Comparison of ENCODE assay signal across 10 mouse cellular contexts in genomic region chr19:10949558-10949957, GRCm38 (mm10). TPM values are rescaled to one million over a fixed set of nuclear protein-coding genes. Genes with fewer than 3 reads are reported as not detected.
DNase-seq lines count a peak whose midpoint lies in the region; ATAC-seq and TF ChIP-seq lines count a peak whose summit lies in the region.
"Had no signal": no experiment of that assay in that cellular context is flagged by ENCODE, and none has a peak within 500 bp of the region (broad histone marks: within the 10 kb centered on the region; RNA-seq: fewer than 3 reads in every experiment).

No protein-coding gene starts in this region.

- no peak for TF ChIP-seq EP300 in ES-Bruce4 (IDR thresholded peaks at IDR 0.05; ENCODE audit: insufficient read depth, low read depth, low read length)

- peaks cover 35% of the 10 kb centered on the region for H3K79me2 ChIP-seq in macrophage (ENCODE audit: inconsistent target)

- H3K4me2 ChIP-seq in heart, embryonic 14.5 days (ENCODE audit: low read length) = peak overlapping the region; percentile 99

- DNase-seq in heart, postnatal 14 days = no peak
- no peak for DNase-seq in hindbrain, embryonic 10.5 days (ENCODE audit: low spot score)
- no peak for DNase-seq in frontal cortex, postnatal 25 days (ENCODE audit: low spot score in 2 of 2)
- no peak for DNase-seq in urinary bladder, adult 18-20 months (ENCODE audit: low spot score in 2 of 2)
- DNase-seq in left cerebral cortex, adult 11 months (ENCODE audit: low spot score) = no peak

- H3K4me1 ChIP-seq in heart, embryonic 14.5 days (ENCODE audit: control insufficient read depth in 2 of 2, insufficient read depth in 2 of 2, low read length in 2 of 2) = peaks cover 23 to 40% of the 10 kb centered on the region in 2 experiments
- no peaks in the 10 kb centered on the region for H3K4me1 ChIP-seq in ES-Bruce4 (ENCODE audit: control insufficient read depth, insufficient read depth, low read length)
- peaks cover 44% of the 10 kb centered on the region for H3K4me1 ChIP-seq in hindbrain, embryonic 10.5 days (replicated peaks)

- intact Hi-C loops in heart, postnatal 14 days (cut with DNase I) = loop anchor here (5.0 kb wide), 1 partner anchor 52 kb away; the partner anchor contains the start of gene Prpf19

- H3K27ac ChIP-seq in heart, embryonic 14.5 days (replicated peaks in 1 of 2; ENCODE audit: control insufficient read depth in 1 of 2, insufficient read depth in 1 of 2, low read depth in 2 of 2, low read length in 2 of 2) = peak overlapping the region; percentile 10 to 39; a peak in 2 of 4 replicates
- H3K27ac ChIP-seq in ES-Bruce4 (ENCODE audit: insufficient read depth, low read length) = no peak overlapping the region; the same call in 1 of the 2 replicates
- peak overlapping the region; percentile 82 for H3K27ac ChIP-seq in hindbrain, embryonic 10.5 days
- peak overlapping the region; percentile 47 for H3K27ac ChIP-seq in macrophage

- no peaks in the 10 kb centered on the region for H3K27me3 ChIP-seq in heart, embryonic 14.5 days (ENCODE audit: control insufficient read depth, insufficient read depth, low read length)
- no peaks in the 10 kb centered on the region for H3K27me3 ChIP-seq in ES-Bruce4 (ENCODE audit: control insufficient read depth, insufficient read depth, low read length, poor library complexity, severe bottlenecking)
- no peaks in the 10 kb centered on the region for H3K27me3 ChIP-seq in hindbrain, embryonic 10.5 days (ENCODE audit: insufficient read depth, poor library complexity, severe bottlenecking)

- TF ChIP-seq POLR2A in ES-Bruce4 (IDR thresholded peaks at IDR 0.05; ENCODE audit: insufficient read depth, low read length) = no peak

- H3K9me3 ChIP-seq in heart, embryonic 14.5 days (ENCODE audit: control insufficient read depth, low read length) = no peaks in the 10 kb centered on the region
- H3K9me3 ChIP-seq in ES-Bruce4 (replicated peaks; ENCODE audit: control insufficient read depth, insufficient read depth, low read length, poor library complexity, severe bottlenecking) = no peaks in the 10 kb centered on the region
- no peaks in the 10 kb centered on the region for H3K9me3 ChIP-seq in hindbrain, embryonic 10.5 days

- 29% methylated on average over 9 of the region's 9 CpGs for WGBS in heart, embryonic 14.5 days
- WGBS in hindbrain, embryonic 10.5 days = 41% methylated on average over 9 of the region's 9 CpGs
- WGBS in macrophage (ENCODE audit: missing documents) = 13% methylated on average over 9 of the region's 9 CpGs

- ATAC-seq in heart, embryonic 14.5 days (ENCODE audit: insufficient number of reproducible peaks, insufficient read depth, low FRiP score, low read depth) = no peak

- no peak for TF ChIP-seq CTCF in ES-Bruce4 (IDR thresholded peaks at IDR 0.05; ENCODE audit: low read depth, low read length)

- peak overlapping the region; percentile 69 for H3K9ac ChIP-seq in heart, embryonic 14.5 days (ENCODE audit: low read length)
- peak overlapping the region; percentile 47 for H3K9ac ChIP-seq in ES-Bruce4 (ENCODE audit: low read depth, poor library complexity, severe bottlenecking)

- peak overlapping the region; percentile 25 to 73 for H3K4me3 ChIP-seq in heart, embryonic 14.5 days (ENCODE audit: control insufficient read depth in 1 of 2, insufficient read depth in 1 of 2, low read depth in 1 of 2, low read length in 2 of 2)
- H3K4me3 ChIP-seq in ES-Bruce4 (ENCODE audit: low read depth, low read length) (peak overlapping the region; percentile 29; the same call in 1 of the 2 replicates), macrophage (ENCODE audit: inconsistent target) (peak overlapping the region; percentile 81)
- peak overlapping the region; percentile 98 for H3K4me3 ChIP-seq in hindbrain, embryonic 10.5 days

- H3K36me3 ChIP-seq in heart, embryonic 14.5 days (ENCODE audit: control insufficient read depth, insufficient read depth, low read length) = peaks cover 17% of the 10 kb centered on the region
- H3K36me3 ChIP-seq in ES-Bruce4 (ENCODE audit: control insufficient read depth, insufficient read depth, low read length, poor library complexity, severe bottlenecking) = peaks cover 20% of the 10 kb centered on the region
- H3K36me3 ChIP-seq in hindbrain, embryonic 10.5 days = peaks cover 25% of the 10 kb centered on the region
- H3K36me3 ChIP-seq in macrophage (ENCODE audit: inconsistent target) = peaks cover 8% of the 10 kb centered on the region

RNA-seq across cellular contexts. Expression of gene Ccdc86, which starts 0.5 kb away (rescaled TPM):
- polyA plus RNA-seq in heart, embryonic 14.5 days (2014; fragmentation: Nextera tagmentation; extraction: Ambion mirVana) = 12.9 and 14.7 TPM in 2 replicates
- total RNA-seq in heart, postnatal 14 days (2021) = 1 to 10 TPM; 5.3 to 6.4 TPM
- polyA plus RNA-seq in ES-Bruce4 (2011; ENCODE audit: insufficient read depth, insufficient read length, low read depth, missing spikeins) (16.9 and 17.8 TPM in 2 replicates), macrophage (2018) (17.8 to 39.3 TPM (median 21.6 TPM) in 3 replicates)
- polyA plus RNA-seq in hindbrain, embryonic 10.5 days (2016; fragmentation: Nextera tagmentation; extraction: Ambion mirVana) = 31.7 and 38.5 TPM in 2 replicates
- 10 to 100 TPM in 25 of 26 experiments, 1 to 10 TPM in 1; 9.2 to 67.3 (median 31.7) TPM for total RNA-seq in macrophage (2018; cell fraction: chromatin; rRNA removed)
- 10 to 100 TPM; 16.6 to 45.7 (median 36.1) TPM for total RNA-seq in macrophage (2018; cell fraction: cytosol; rRNA removed)
- 10 to 100 TPM; 11.6 to 68.9 (median 28.8) TPM for total RNA-seq in macrophage (2018; cell fraction: nucleus; rRNA removed)

RNA-seq across cellular contexts. Expression of gene Ptgdr2, which starts 12.6 kb away (rescaled TPM):
- 0.07 and 0.22 TPM in 2 replicates for polyA plus RNA-seq in heart, embryonic 14.5 days (2014; fragmentation: Nextera tagmentation; extraction: Ambion mirVana)
- total RNA-seq in heart, postnatal 14 days (2021) = under 1 TPM in 1 of 2 experiments, not detected in 1; 0.14 TPM
- not detected in 2 replicates for polyA plus RNA-seq in ES-Bruce4 (2011; ENCODE audit: insufficient read depth, insufficient read length, low read depth, missing spikeins)
- polyA plus RNA-seq in hindbrain, embryonic 10.5 days (2016; fragmentation: Nextera tagmentation; extraction: Ambion mirVana) = not detected in 2 replicates
- not detected for total RNA-seq in macrophage (2018; cell fraction: chromatin; rRNA removed)
- under 1 TPM in 1 of 26 experiments, not detected in 25; 0.09 TPM for total RNA-seq in macrophage (2018; cell fraction: cytosol; rRNA removed)
- total RNA-seq in macrophage (2018; cell fraction: nucleus; rRNA removed) = not detected
- not detected in 3 replicates for polyA plus RNA-seq in macrophage (2018)

RNA-seq across cellular contexts. Expression of gene Ms4a10, which starts 24.9 kb away (rescaled TPM):
- not detected in 2 replicates for polyA plus RNA-seq in heart, embryonic 14.5 days (2014; fragmentation: Nextera tagmentation; extraction: Ambion mirVana)
- total RNA-seq in heart, postnatal 14 days (2021) = not detected
- polyA plus RNA-seq in ES-Bruce4 (2011; ENCODE audit: insufficient read depth, insufficient read length, low read depth, missing spikeins) (not detected in 2 replicates), macrophage (2018) (not detected in 3 replicates)
- polyA plus RNA-seq in hindbrain, embryonic 10.5 days (2016; fragmentation: Nextera tagmentation; extraction: Ambion mirVana) = not detected in 2 replicates
- not detected for total RNA-seq in macrophage (2018; cell fraction: chromatin; rRNA removed)
- total RNA-seq in macrophage (2018; cell fraction: cytosol; rRNA removed) = not detected
- total RNA-seq in macrophage (2018; cell fraction: nucleus; rRNA removed) = not detected
- total RNA-seq: common myeloid progenitor, adult 5-6 weeks; left cerebral cortex, postnatal 14 days had no signal

RNA-seq across cellular contexts. Expression of gene Zp1, which starts 29.1 kb away (rescaled TPM):
- polyA plus RNA-seq in heart, embryonic 14.5 days (2014; fragmentation: Nextera tagmentation; extraction: Ambion mirVana) = not detected in 2 replicates
- not detected for total RNA-seq in heart, postnatal 14 days (2021)
- polyA plus RNA-seq in ES-Bruce4 (2011; ENCODE audit: insufficient read depth, insufficient read length, low read depth, missing spikeins) (not detected in 2 replicates), macrophage (2018) (not detected in 3 replicates)
- polyA plus RNA-seq in hindbrain, embryonic 10.5 days (2016; fragmentation: Nextera tagmentation; extraction: Ambion mirVana) = 0.08 TPM in 1 of 2 replicates, not detected in the other
- not detected for total RNA-seq in macrophage (2018; cell fraction: chromatin; rRNA removed)
- total RNA-seq in macrophage (2018; cell fraction: cytosol; rRNA removed) = not detected
- not detected for total RNA-seq in macrophage (2018; cell fraction: nucleus; rRNA removed)
- total RNA-seq: common myeloid progenitor, adult 5-6 weeks; left cerebral cortex, postnatal 14 days had no signal

RNA-seq across cellular contexts. Expression of gene Ms4a15, which starts 43.5 kb away (rescaled TPM):
- 0.15 TPM in 1 of 2 replicates, not detected in the other for polyA plus RNA-seq in heart, embryonic 14.5 days (2014; fragmentation: Nextera tagmentation; extraction: Ambion mirVana)
- total RNA-seq in heart, postnatal 14 days (2021) = not detected
- polyA plus RNA-seq in ES-Bruce4 (2011; ENCODE audit: insufficient read depth, insufficient read length, low read depth, missing spikeins) (not detected in 2 replicates), macrophage (2018) (not detected in 3 replicates)
- not detected in 2 replicates for polyA plus RNA-seq in hindbrain, embryonic 10.5 days (2016; fragmentation: Nextera tagmentation; extraction: Ambion mirVana)
- not detected for total RNA-seq in macrophage (2018; cell fraction: chromatin; rRNA removed)
- total RNA-seq in macrophage (2018; cell fraction: cytosol; rRNA removed) = not detected
- total RNA-seq in macrophage (2018; cell fraction: nucleus; rRNA removed) = not detected
- total RNA-seq: common myeloid progenitor, adult 5-6 weeks had no signal

Comparison
In these comparisons a context has a peak if more than half of its experiments do, and no peak if none do; other contexts are left out.
1. H3K4me3 ChIP-seq: peak in every context shown above with its lines; median percentile 98 in hindbrain, embryonic 10.5 days; 81 in macrophage; 49 in heart, embryonic 14.5 days; 29 in ES-Bruce4.